Mouse (Mus musculus) ES-Bruce4 (cell line): ENCODE data around the gene Hyal3.

Source experiments
- CTCF ChIP-seq: IDR thresholded peaks from one replicate; pipeline ENCODE4 v1.8.1; 2011; ENCODE audit warnings: low read depth, low read length
- POLR2A ChIP-seq: IDR thresholded peaks from one replicate; pipeline ENCODE4 v1.8.1; 2011; ENCODE audit warnings: low read length; ENCODE audit not compliant: insufficient read depth

GRCm38 (mm10) chr9:107634406-107635278 lies 54.0 kb downstream of the Hyal3 start:
- TF ChIP-seq POLR2A (no peak), CTCF (no peak)
